Mouse (Mus musculus): ENCODE data around the gene Gm49325.

GRCm38 (mm10) chr10:77588036-77588435 lies 18.0 kb upstream of the Gm49325 start:
- TF ChIP-seq CTCF (IDR thresholded peaks at IDR 0.05; ENCODE audit: borderline replicate concordance, insufficient read depth, low read length): no peak
- no peak for TF ChIP-seq POLR2A (IDR thresholded peaks at IDR 0.05; ENCODE audit: low read depth, low read length)
